Mouse (Mus musculus) forebrain, embryonic 10.5 days (tissue): ENCODE results near the gene Adgrd1. TPM values are rescaled to one million over a fixed set of nuclear protein-coding genes. Genes with fewer than 3 reads are reported as not detected.
"Not testable (repeated sequence)": the region's sequence is repeated elsewhere in the genome, so short reads cannot be mapped to it uniquely, and the experiment has no call there.

Experiments
- DNase-seq: peaks from one replicate; pipeline ENCODE4 v3.0.0-alpha.2; 2017; ENCODE audit warnings: low spot score; ENCODE audit errors: extremely low spot score
- H3K27ac ChIP-seq: fragments of 300-500 bp; sonication (generic); 2 replicates; pipeline ENCODE4 v1.5.1; 2016; ENCODE audit warnings: mild to moderate bottlenecking
- H3K27me3 ChIP-seq: fragments of 300-500 bp; sonication (generic); 2 replicates; pipeline ENCODE4 v1.6.1; 2016; ENCODE audit warnings: mild to moderate bottlenecking; ENCODE audit not compliant: poor library complexity, severe bottlenecking
- H3K36me3 ChIP-seq: fragments of 300-500 bp; sonication (generic); replicated peaks from 2 replicates; pipeline ENCODE4 v1.6.1; 2016; ENCODE audit warnings: mild to moderate bottlenecking, moderate library complexity
- H3K4me1 ChIP-seq: fragments of 300-500 bp; sonication (generic); 2 replicates; pipeline ENCODE4 v1.6.1; 2016
- H3K4me3 ChIP-seq: fragments of 300-500 bp; sonication (generic); 2 replicates; pipeline ENCODE4 v1.5.1; 2016; ENCODE audit warnings: mild to moderate bottlenecking, moderate library complexity
- H3K9me3 ChIP-seq: fragments of 300-500 bp; sonication (generic); 2 replicates; pipeline ENCODE4 v1.6.1; 2016; ENCODE audit warnings: mild to moderate bottlenecking, moderate library complexity
- WGBS: fragments of 180-500 bp; shearing (Covaris S2); methylation state at CpG from one replicate; pipeline ENCODE4 v1.1.7; 2016; 5-methylcytosine and 5-hydroxymethylcytosine counted together
- polyA plus RNA-seq: library from polyadenylated mRNA; unstranded; fragments of >200 nt; fragmentation: Nextera tagmentation; extraction: Ambion mirVana; gene quantifications from 2 replicates; pipeline ENCODE4 v1.2.1, GENCODE M21; 2016

Gene Adgrd1
- polyA plus RNA-seq, 1 experiment from 2014 or later: 0.02 TPM

DNA sequence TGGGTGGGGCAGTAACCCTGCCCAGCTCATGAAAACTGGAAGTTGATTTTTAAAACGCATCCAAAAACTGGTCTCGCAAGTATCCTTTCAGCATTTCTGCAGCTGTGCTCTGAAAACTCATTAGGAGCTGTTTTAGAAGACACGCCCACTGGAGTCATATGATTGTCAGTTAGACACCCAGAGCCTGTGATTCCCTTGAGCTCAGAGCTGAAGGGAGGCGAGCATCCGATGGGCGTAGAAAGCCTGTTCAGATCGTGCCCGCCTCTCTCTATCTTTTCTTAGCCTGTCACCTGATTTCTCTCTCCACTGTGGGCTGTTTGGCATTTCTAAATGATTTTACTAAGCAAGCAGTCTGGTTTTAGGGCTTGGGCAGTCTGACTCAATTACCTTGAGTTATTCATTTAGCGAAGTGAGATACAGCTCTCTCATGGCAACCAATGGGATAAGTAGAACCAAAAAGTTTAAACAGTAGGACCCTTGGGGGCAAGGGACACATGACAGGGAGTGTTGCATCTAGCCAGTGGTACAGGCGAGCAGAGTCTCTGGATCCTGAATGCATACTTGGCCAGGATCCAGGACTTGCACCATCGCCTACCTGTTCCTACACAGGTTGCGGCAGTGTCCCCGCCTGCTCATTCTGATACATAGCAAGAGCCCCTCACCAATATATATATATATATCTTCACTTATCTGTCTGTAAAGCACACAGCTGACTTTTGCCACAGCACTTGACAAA, 17.4 kb downstream of the Adgrd1 start:
- H3K4me3 ChIP-seq: no peak overlapping the region
- DNase-seq: no peak
- no peak overlapping the region for H3K27ac ChIP-seq
- H3K4me1 ChIP-seq: peaks cover 12% of the 10 kb centered on the region
- no peaks in the 10 kb centered on the region; the same call in 1 of the 2 replicates for H3K27me3 ChIP-seq
- no peaks in the 10 kb centered on the region for H3K9me3 ChIP-seq
- H3K36me3 ChIP-seq: no peaks in the 10 kb centered on the region
- 82% methylated on average over 13 of the region's 13 CpGs for WGBS

DNA sequence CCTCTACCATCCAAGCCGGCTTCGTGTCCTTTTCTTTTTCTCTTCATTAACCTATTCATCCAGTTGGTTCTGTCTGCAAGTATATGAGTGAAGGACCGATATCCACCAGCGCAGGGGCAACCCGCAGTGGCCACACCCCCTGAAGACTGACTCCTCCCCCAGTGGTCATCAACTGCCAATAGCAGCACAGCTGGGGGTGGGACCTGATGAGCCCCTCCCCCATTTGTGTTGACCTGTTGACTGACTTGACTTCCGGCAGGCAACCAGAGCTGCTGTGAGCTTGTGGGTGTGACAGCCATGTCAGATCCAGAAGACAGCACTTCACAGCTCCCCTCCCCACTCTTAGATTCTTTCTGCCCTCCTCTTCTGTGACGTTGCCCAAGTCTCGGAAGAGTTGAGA, 19.7 kb downstream of the Adgrd1 start:
- no peak for DNase-seq
- Histone ChIP-seq H3K4me1 (peaks cover 8% of the 10 kb centered on the region; the same call in 1 of the 2 replicates), H3K27ac (no peak overlapping the region)

DNA sequence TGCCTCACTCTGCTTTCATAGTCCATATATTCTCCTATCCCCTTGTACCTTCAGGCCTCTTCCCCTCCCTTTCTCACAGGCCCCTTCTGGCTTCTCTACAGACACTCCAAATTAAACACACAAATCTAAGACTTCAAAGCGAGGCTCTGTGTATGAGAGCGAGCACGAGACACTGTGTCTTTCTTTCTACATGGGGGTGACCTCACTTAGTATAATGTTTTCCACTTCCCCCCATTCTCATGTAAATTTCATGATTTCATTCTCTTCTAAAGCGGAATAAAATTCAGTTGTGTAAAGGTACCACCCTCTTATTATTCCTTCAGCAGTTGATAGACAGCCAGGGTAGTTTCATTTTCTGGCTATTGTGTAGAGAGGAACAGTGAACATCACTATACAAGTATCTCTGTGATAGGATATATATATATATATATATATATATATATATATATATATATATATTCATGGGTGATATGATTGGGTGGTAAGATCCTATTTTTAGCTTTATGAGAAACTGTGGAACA, 21.1 kb downstream of the Adgrd1 start:
- no peaks in the 10 kb centered on the region for H3K9me3 ChIP-seq

More for the DNA sequence above, 19.7 kb downstream of the Adgrd1 start:
- Histone ChIP-seq H3K4me3 (no peak overlapping the region), H3K9me3 (no peaks in the 10 kb centered on the region), H3K27me3 (no peaks in the 10 kb centered on the region; the same call in 1 of the 2 replicates), H3K36me3 (no peaks in the 10 kb centered on the region)
- WGBS: 85% methylated on average over 8 of the region's 8 CpGs

DNA sequence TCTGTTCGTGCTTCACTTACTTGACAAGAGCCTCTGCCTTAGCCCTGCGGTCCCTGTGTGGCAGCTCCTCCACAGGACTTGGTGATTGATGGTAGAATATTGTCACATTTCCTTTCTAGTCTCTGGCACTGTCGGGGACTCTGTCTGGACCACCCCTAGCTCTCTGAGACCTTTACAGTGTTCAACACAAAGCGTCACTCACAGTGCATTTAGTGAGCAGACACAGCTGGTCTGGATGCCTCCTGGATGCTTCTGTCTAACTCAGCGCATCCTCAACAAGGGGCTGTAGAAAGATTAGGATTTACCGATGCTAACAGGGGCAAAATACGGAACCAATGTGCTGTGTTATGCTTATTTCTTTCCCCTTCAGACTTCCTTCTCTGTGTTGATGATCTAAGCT, 22.0 kb downstream of the Adgrd1 start:
- H3K9me3 ChIP-seq: no peaks in the 10 kb centered on the region
- H3K27ac ChIP-seq: no peak overlapping the region
- WGBS: 81% methylated on average over 7 of the region's 7 CpGs
- H3K36me3 ChIP-seq: no peaks in the 10 kb centered on the region
- no peaks in the 10 kb centered on the region for H3K4me1 ChIP-seq
- no peak for DNase-seq
- no peak overlapping the region for H3K4me3 ChIP-seq
- H3K27me3 ChIP-seq: no peaks in the 10 kb centered on the region

More for the DNA sequence above, 21.1 kb downstream of the Adgrd1 start:
- no peaks in the 10 kb centered on the region for H3K27me3 ChIP-seq
- no peak overlapping the region for H3K4me3 ChIP-seq
- DNase-seq: no peak
- WGBS: 88% methylated on average over 4 of the region's 4 CpGs
- no peaks in the 10 kb centered on the region for H3K4me1 ChIP-seq
- no peak overlapping the region for H3K27ac ChIP-seq
- no peaks in the 10 kb centered on the region for H3K36me3 ChIP-seq

DNA sequence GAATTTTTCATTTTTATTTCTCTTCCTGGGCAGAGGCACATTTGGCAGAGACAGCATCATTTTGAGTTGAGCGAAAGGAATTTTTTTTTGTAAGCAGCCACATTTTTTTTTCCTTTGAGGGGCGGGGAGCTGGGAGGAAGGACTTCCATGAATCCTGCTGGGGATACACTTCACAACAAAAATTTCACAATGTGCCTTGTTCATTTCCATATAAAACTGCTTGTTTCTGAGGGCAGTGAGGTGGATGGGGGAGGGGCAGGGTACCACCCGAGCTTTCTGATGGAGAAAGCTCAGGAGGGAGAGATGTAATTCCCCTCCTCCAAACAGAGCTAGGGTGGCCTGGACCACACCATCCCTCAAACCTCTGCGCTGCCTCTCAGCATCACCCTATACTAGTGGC, 22.6 kb downstream of the Adgrd1 start:
- no peaks in the 10 kb centered on the region for H3K9me3 ChIP-seq
- H3K36me3 ChIP-seq: no peaks in the 10 kb centered on the region
- WGBS: 73% methylated on average over 4 of the region's 4 CpGs
- H3K27me3 ChIP-seq: no peaks in the 10 kb centered on the region
- H3K4me3 ChIP-seq: no peak overlapping the region
- peaks cover 3% of the 10 kb centered on the region for H3K4me1 ChIP-seq
- no peak overlapping the region for H3K27ac ChIP-seq
- DNase-seq: no peak

DNA sequence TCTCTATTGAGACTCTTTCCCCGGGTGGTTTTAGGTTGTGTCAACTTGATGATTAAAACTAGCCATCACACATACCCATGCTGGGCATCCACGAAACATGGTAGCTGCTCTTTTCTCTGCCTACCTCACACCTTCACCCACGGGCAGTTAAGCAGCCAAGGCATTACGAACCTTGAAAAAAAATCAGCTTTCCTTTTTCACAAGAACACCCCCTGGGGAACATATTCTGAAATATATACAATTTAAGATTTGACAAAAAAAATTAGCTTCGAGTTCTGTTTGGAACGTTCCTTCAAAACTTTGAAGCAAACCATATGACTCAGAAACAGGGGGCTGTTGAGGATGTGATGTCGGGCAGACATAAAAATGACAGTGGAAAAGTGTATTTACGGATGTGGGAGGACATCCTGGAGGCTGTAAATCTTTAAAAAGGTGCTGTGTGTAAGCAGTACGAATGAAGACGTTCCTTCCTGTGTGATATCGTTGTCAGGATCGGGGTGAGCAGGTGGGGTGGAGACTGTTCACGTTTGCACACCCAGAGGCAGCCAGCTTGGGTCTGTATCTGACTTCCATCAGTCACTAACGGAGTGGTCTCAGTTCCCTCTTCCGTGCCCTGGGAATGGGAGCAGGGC, 25.2 kb downstream of the Adgrd1 start:
- DNase-seq: no peak
- 89% methylated on average over 15 of the region's 15 CpGs for WGBS
- H3K27ac ChIP-seq: no peak overlapping the region
- H3K9me3 ChIP-seq: no peaks in the 10 kb centered on the region
- no peaks in the 10 kb centered on the region for H3K27me3 ChIP-seq
- no peaks in the 10 kb centered on the region for H3K36me3 ChIP-seq
- H3K4me1 ChIP-seq: peaks cover 9% of the 10 kb centered on the region
- no peak overlapping the region for H3K4me3 ChIP-seq

DNA sequence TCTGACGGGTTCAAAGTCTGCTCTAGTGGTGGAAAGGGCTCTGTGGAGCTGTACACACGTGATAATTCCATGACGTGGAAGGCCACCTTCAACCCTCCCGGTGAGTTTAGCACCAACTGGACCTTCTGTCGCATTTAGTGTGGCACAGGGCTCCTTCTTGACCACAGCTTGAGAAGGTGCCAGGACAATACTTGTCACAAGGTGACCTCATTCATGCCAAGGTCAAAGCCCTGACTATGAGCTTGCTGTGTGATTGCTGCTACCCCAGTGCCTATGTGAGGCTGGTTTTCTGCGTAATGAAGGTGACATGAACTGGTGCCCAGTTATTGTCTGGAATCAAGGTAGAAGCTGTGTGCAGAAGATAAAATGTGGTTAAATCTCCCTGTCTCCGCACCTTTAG, 25.9 kb downstream of the Adgrd1 start:
- WGBS: 89% methylated on average over 7 of the region's 7 CpGs
- no peak for DNase-seq
- Histone ChIP-seq H3K4me3 (no peak overlapping the region), H3K36me3 (no peaks in the 10 kb centered on the region), H3K27me3 (no peaks in the 10 kb centered on the region), H3K4me1 (peaks cover 9% of the 10 kb centered on the region), H3K9me3 (no peaks in the 10 kb centered on the region), H3K27ac (no peak overlapping the region)

DNA sequence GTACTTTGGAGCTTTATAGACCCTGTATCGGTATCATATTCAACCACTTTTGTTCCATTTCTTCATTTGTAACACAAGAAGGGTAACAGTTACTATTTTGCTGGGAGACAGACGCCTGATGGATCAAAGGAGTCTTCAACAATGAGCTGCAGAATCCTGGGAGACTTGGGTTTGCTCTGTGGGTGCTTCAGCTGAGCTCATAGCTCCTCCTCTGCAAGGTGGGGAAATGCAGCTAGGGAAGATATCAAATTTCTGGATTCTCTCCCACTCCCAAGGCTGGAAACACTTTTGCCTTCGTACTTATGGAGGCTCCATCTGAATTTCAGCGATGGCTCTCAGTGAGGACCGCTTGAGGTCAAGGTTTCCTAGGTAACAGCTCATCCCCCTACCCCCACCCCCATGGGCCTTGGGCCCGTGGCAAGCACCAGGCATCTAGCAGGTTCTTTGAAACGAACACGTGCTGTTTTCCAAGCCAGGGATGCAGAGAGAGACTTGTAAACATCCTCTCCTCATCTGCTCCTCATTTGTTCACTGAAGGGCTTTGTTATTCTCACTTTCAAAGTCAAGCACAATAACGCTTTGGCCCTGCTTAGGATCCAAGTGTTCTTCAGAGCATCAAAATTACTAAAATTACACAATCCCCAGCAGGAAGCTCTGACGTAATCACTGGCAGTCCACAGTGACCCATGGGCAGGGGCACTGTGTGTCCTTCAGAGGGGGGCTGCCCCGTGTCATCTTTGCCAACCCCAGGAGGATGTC, 27.7 kb downstream of the Adgrd1 start:
- Histone ChIP-seq H3K27me3 (no peaks in the 10 kb centered on the region), H3K27ac (no peak overlapping the region), H3K36me3 (no peaks in the 10 kb centered on the region), H3K4me1 (peaks cover 9% of the 10 kb centered on the region), H3K4me3 (no peak overlapping the region), H3K9me3 (peaks cover 6% of the 10 kb centered on the region; the same call in 1 of the 2 replicates)
- no peak for DNase-seq
- WGBS: 55% methylated on average over 11 of the region's 11 CpGs

DNA sequence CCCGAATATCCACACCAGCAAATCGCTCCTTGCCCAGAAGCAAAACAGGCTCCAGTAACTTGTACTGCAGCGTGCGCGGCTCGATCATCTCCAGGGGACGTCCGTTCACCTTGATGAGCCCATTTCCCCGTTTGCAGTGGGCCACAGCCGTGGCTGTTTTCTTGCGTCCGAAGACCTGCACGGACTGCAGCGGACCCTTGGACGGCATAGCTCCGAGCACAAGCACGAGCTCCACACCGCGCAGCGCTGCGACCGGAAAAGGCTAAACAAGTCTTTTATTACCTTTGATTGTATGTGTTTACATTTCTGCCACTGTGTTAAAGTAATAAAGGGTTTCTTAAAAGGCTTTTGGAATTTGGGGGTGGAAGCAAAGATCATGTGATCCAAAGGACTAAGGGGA, 31.8 kb downstream of the Adgrd1 start:
- not testable (repeated sequence) for H3K4me3 ChIP-seq, H3K27me3 ChIP-seq, H3K36me3 ChIP-seq, H3K9me3 ChIP-seq, H3K27ac ChIP-seq, DNase-seq
- WGBS: 96% methylated on average over 22 of the region's 22 CpGs
- H3K4me1 ChIP-seq: peaks cover 11% of the 10 kb centered on the region

DNA sequence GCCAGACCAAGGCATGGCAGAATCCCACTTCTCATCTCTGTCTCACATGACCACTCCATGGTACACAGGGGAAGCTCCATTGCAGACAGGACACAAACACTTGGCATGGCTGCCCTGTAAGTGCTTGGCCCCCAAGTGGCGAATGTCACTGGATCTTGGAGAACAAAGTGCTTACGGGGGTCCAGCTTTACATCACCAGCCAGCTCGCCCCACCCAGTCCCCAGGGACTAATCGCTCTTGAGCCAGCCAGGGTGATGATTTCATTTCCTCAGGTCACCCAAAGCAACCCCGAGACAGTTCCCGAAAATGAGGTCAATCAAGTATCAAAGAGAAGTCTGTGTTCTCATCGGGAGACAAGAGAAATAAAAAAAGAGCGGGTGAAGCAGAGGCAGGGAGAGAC, 33.8 kb downstream of the Adgrd1 start:
- Histone ChIP-seq H3K27ac (no peak overlapping the region), H3K27me3 (no peaks in the 10 kb centered on the region), H3K4me3 (no peak overlapping the region), H3K4me1 (peaks cover 5% of the 10 kb centered on the region; the same call in 1 of the 2 replicates), H3K36me3 (no peaks in the 10 kb centered on the region), H3K9me3 (peaks cover 6% of the 10 kb centered on the region; the same call in 1 of the 2 replicates)
- WGBS: 90% methylated on average over 8 of the region's 8 CpGs
- DNase-seq: no peak

DNA sequence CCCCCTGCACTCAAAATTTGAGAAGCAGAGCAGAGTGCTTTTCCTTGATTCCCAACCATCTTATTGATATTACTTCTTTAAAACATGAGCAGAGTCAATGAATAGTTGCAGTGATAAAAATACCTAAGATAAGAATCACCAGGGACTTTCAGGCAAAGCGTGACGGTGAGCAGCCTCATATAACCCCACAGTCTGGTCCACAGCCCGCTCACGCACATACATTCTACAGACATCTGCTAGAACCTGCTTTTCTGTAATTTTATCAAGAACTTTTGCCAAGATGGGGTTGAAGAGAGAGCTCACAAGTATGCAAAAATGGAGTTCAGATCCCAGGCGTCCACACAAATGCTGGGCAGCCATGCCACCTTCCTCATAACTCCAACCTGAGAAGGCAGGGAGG, 40.9 kb downstream of the Adgrd1 start:
- Histone ChIP-seq H3K36me3 (no peaks in the 10 kb centered on the region), H3K27me3 (no peaks in the 10 kb centered on the region), H3K9me3 (no peaks in the 10 kb centered on the region), H3K4me3 (no peak overlapping the region), H3K4me1 (peaks cover 5% of the 10 kb centered on the region; the same call in 1 of the 2 replicates), H3K27ac (no peak overlapping the region)
- DNase-seq: no peak
- WGBS: 91% methylated on average over 5 of the region's 5 CpGs

DNA sequence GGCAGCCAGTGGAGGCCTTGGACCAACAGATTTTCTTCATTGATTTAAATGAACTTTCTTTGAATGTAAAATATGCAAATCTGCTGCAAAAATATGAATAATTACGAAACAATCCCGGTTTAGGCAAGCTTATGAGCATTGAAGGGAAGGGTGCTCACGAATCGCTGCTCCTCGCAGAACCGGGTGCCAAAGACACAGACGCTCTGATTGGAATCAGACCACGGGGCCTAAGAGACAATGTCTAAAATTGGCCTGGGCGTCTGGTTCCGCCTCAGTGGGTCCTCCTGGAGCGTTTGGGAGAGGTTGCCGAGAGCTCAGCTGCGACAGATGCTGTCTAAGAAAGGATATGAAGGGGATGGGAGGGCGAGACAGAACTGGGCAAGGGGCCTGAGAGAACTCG, 42.0 kb downstream of the Adgrd1 start:
- WGBS: 82% methylated on average over 15 of the region's 15 CpGs
- H3K27ac ChIP-seq: no peak overlapping the region
- H3K4me1 ChIP-seq: peaks cover 5% of the 10 kb centered on the region; the same call in 1 of the 2 replicates
- no peak for DNase-seq
- H3K4me3 ChIP-seq: no peak overlapping the region
- H3K36me3 ChIP-seq: no peaks in the 10 kb centered on the region
- H3K9me3 ChIP-seq: no peaks in the 10 kb centered on the region
- no peaks in the 10 kb centered on the region for H3K27me3 ChIP-seq
